Mouse (Mus musculus): Measurements from ENCODE around the gene Mgat5. TPM values are rescaled to one million over a fixed set of nuclear protein-coding genes. Genes with fewer than 3 reads are reported as not detected.

Mgat5 gene
- polyA plus RNA-seq, 1 experiment: 24.1 TPM

- Histone ChIP-seq H3K36me3 (ENCODE audit: control insufficient read depth, insufficient read depth, low read length) (peaks cover 4% of the 10 kb centered on the region; the same call in 1 of the 2 replicates), H3K4me3 (ENCODE audit: control insufficient read depth, insufficient read depth, low read length) (no peak overlapping the region), H3K4me1 (replicated peaks; ENCODE audit: control insufficient read depth, insufficient read depth, low read length) (peaks cover 11% of the 10 kb centered on the region), H3K27me3 (ENCODE audit: control insufficient read depth, insufficient read depth, low read length) (no peaks in the 10 kb centered on the region), H3K27ac (ENCODE audit: control insufficient read depth, insufficient read depth, low read length) (no peak overlapping the region)
- DNase-seq: no peak
- 95% methylated on average over 8 of the region's 8 CpGs for WGBS
- no peak for TF ChIP-seq CTCF (IDR thresholded peaks at IDR 0.05; ENCODE audit: borderline replicate concordance, control insufficient read depth, extremely low read depth, insufficient read depth, low read length, poor library complexity)
- no peak for TF ChIP-seq POLR2A (IDR thresholded peaks at IDR 0.05; ENCODE audit: control insufficient read depth, extremely low read depth, insufficient read depth, low read length, poor library complexity)
Measured at GRCm38 (mm10) chr1:127325601-127326198, 120.9 kb downstream of the Mgat5 start.

GRCm38 (mm10) chr1:127327773-127328172 lies 123.0 kb downstream of the Mgat5 start:
- H3K4me1 ChIP-seq (replicated peaks; ENCODE audit: control insufficient read depth, insufficient read depth, low read length): no peaks in the 10 kb centered on the region; the same call in 1 of the 2 replicates
- WGBS: 91% methylated on average over 6 of the region's 6 CpGs
- H3K4me3 ChIP-seq (ENCODE audit: control insufficient read depth, insufficient read depth, low read length): no peak overlapping the region
- no peak overlapping the region for H3K27ac ChIP-seq (ENCODE audit: control insufficient read depth, insufficient read depth, low read length)
- no peak for DNase-seq
- TF ChIP-seq CTCF (IDR thresholded peaks at IDR 0.05; ENCODE audit: borderline replicate concordance, control insufficient read depth, extremely low read depth, insufficient read depth, low read length, poor library complexity): no peak
- TF ChIP-seq POLR2A (IDR thresholded peaks at IDR 0.05; ENCODE audit: control insufficient read depth, extremely low read depth, insufficient read depth, low read length, poor library complexity): no peak
- H3K36me3 ChIP-seq (ENCODE audit: control insufficient read depth, insufficient read depth, low read length): peaks cover 4% of the 10 kb centered on the region
- no peaks in the 10 kb centered on the region for H3K27me3 ChIP-seq (ENCODE audit: control insufficient read depth, insufficient read depth, low read length)

- Histone ChIP-seq H3K27ac (ENCODE audit: control insufficient read depth, insufficient read depth, low read length) (no peak overlapping the region), H3K27me3 (ENCODE audit: control insufficient read depth, insufficient read depth, low read length) (no peaks in the 10 kb centered on the region), H3K4me3 (ENCODE audit: control insufficient read depth, insufficient read depth, low read length) (no peak overlapping the region), H3K36me3 (ENCODE audit: control insufficient read depth, insufficient read depth, low read length) (peaks cover 4% of the 10 kb centered on the region), H3K4me1 (replicated peaks; ENCODE audit: control insufficient read depth, insufficient read depth, low read length) (no peaks in the 10 kb centered on the region; the same call in 1 of the 2 replicates)
- no peak for TF ChIP-seq POLR2A (IDR thresholded peaks at IDR 0.05; ENCODE audit: control insufficient read depth, extremely low read depth, insufficient read depth, low read length, poor library complexity)
- TF ChIP-seq CTCF (IDR thresholded peaks at IDR 0.05; ENCODE audit: borderline replicate concordance, control insufficient read depth, extremely low read depth, insufficient read depth, low read length, poor library complexity): no peak
- 94% methylated on average over 5 of the region's 5 CpGs for WGBS
- DNase-seq: no peak
Measured at GRCm38 (mm10) chr1:127328354-127328875, 123.6 kb downstream of the Mgat5 start.

- Histone ChIP-seq H3K4me1 (replicated peaks; ENCODE audit: control insufficient read depth, insufficient read depth, low read length) (no peaks in the 10 kb centered on the region; the same call in 1 of the 2 replicates), H3K4me3 (ENCODE audit: control insufficient read depth, insufficient read depth, low read length) (no peak overlapping the region), H3K27me3 (ENCODE audit: control insufficient read depth, insufficient read depth, low read length) (no peaks in the 10 kb centered on the region), H3K36me3 (ENCODE audit: control insufficient read depth, insufficient read depth, low read length) (peaks cover 4% of the 10 kb centered on the region; the same call in 1 of the 2 replicates), H3K27ac (ENCODE audit: control insufficient read depth, insufficient read depth, low read length) (no peak overlapping the region)
- no peak for TF ChIP-seq POLR2A (IDR thresholded peaks at IDR 0.05; ENCODE audit: control insufficient read depth, extremely low read depth, insufficient read depth, low read length, poor library complexity)
- TF ChIP-seq CTCF (IDR thresholded peaks at IDR 0.05; ENCODE audit: borderline replicate concordance, control insufficient read depth, extremely low read depth, insufficient read depth, low read length, poor library complexity): no peak
- DNase-seq: no peak
- WGBS: 97% methylated on average over 6 of the region's 6 CpGs
Measured at GRCm38 (mm10) chr1:127329810-127330209, 125.0 kb downstream of the Mgat5 start.

- 0 out of 2 replicates have a peak, but pooled peaks cover 2% of the 10 kb centered on the region for H3K4me1 ChIP-seq (replicated peaks; ENCODE audit: control insufficient read depth, insufficient read depth, low read length)
- DNase-seq: no peak
- peaks cover 7% of the 10 kb centered on the region; the same call in 1 of the 2 replicates for H3K36me3 ChIP-seq (ENCODE audit: control insufficient read depth, insufficient read depth, low read length)
- TF ChIP-seq POLR2A (IDR thresholded peaks at IDR 0.05; ENCODE audit: control insufficient read depth, extremely low read depth, insufficient read depth, low read length, poor library complexity) (no peak), CTCF (IDR thresholded peaks at IDR 0.05; ENCODE audit: borderline replicate concordance, control insufficient read depth, extremely low read depth, insufficient read depth, low read length, poor library complexity) (no peak)
- H3K27ac ChIP-seq (ENCODE audit: control insufficient read depth, insufficient read depth, low read length): no peak overlapping the region
- WGBS: 98% methylated on average over 10 of the region's 10 CpGs
- no peak overlapping the region for H3K4me3 ChIP-seq (ENCODE audit: control insufficient read depth, insufficient read depth, low read length)
- no peaks in the 10 kb centered on the region for H3K27me3 ChIP-seq (ENCODE audit: control insufficient read depth, insufficient read depth, low read length)
Measured at GRCm38 (mm10) chr1:127337740-127338139, 132.9 kb downstream of the Mgat5 start.

- H3K27ac ChIP-seq (ENCODE audit: control insufficient read depth, insufficient read depth, low read length): no peak overlapping the region
- TF ChIP-seq POLR2A (IDR thresholded peaks at IDR 0.05; ENCODE audit: control insufficient read depth, extremely low read depth, insufficient read depth, low read length, poor library complexity) (no peak), CTCF (IDR thresholded peaks at IDR 0.05; ENCODE audit: borderline replicate concordance, control insufficient read depth, extremely low read depth, insufficient read depth, low read length, poor library complexity) (no peak)
- H3K4me1 ChIP-seq (replicated peaks; ENCODE audit: control insufficient read depth, insufficient read depth, low read length): peaks cover 3% of the 10 kb centered on the region; the same call in 1 of the 2 replicates
- DNase-seq: no peak
- no peaks in the 10 kb centered on the region for H3K27me3 ChIP-seq (ENCODE audit: control insufficient read depth, insufficient read depth, low read length)
- WGBS: 88% methylated on average over 9 of the region's 9 CpGs
- H3K36me3 ChIP-seq (ENCODE audit: control insufficient read depth, insufficient read depth, low read length): peaks cover 7% of the 10 kb centered on the region; the same call in 1 of the 2 replicates
- H3K4me3 ChIP-seq (ENCODE audit: control insufficient read depth, insufficient read depth, low read length): no peak overlapping the region
Measured at GRCm38 (mm10) chr1:127338833-127339487, 134.1 kb downstream of the Mgat5 start.

Measured in thymus, adult 2 months (tissue).